19 mouse cellular contexts compared by ENCODE assay signal in the genomic region with DNA sequence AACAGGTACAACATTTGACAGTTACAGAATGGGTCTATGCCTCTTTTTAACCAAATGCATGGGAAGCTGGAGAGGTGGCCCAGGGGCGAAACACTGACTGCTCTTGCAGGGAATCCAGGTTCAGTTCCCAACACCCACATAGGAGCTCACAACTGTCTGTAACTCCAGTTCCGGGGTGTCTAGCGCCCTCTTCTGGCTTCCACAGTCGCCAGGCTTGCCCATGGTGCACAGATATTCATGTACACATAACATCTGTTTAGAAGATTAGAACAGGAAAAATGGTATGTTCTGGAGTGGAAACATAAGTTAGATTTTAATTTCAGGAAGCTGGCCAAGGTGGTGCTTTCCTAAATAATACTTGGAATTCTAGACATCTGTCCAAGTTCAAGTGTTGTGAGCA. TPM values are rescaled to one million over a fixed set of nuclear protein-coding genes. Genes with fewer than 3 reads are reported as not detected.
DNase-seq lines count a peak whose midpoint lies in the region; ATAC-seq and TF ChIP-seq lines count a peak whose summit lies in the region.
"Had no signal": no experiment of that assay in that cellular context is flagged by ENCODE, and none has a peak within 500 bp of the region (broad histone marks: within the 10 kb centered on the region; RNA-seq: fewer than 3 reads in every experiment).

No protein-coding gene starts in this region.

- H3K9me3 ChIP-seq in hindbrain, postnatal 0 days (ENCODE audit: low read length): no peaks in the 10 kb centered on the region
- no peaks in the 10 kb centered on the region for H3K9me3 ChIP-seq in hindbrain, embryonic 14.5 days (ENCODE audit: control insufficient read depth, low read length)
- no peaks in the 10 kb centered on the region for H3K9me3 ChIP-seq in liver, postnatal 0 days (ENCODE audit: low read length)
- H3K9me3 ChIP-seq: forebrain, embryonic 15.5 days; liver, embryonic 15.5 days; neural tube, embryonic 12.5 days had no signal

- H3K9ac ChIP-seq in hindbrain, postnatal 0 days (replicated peaks; ENCODE audit: low read length): no peak overlapping the region
- no peak overlapping the region for H3K9ac ChIP-seq in hindbrain, embryonic 14.5 days
- H3K9ac ChIP-seq in liver, postnatal 0 days (replicated peaks): no peak overlapping the region
- H3K9ac ChIP-seq: forebrain, embryonic 15.5 days; liver, embryonic 15.5 days; neural tube, embryonic 12.5 days had no signal

- DNase-seq in hindbrain, postnatal 0 days (ENCODE audit: low spot score): no peak
- no peak for DNase-seq in hindbrain, embryonic 14.5 days (ENCODE audit: low spot score)
- DNase-seq in liver, postnatal 0 days: no peak
- DNase-seq in liver (no peak), ES-CJ7 (ENCODE audit: low read depth, low spot score) (peak; percentile 46)
- DNase-seq in brain, embryonic 14.5 days (ENCODE audit: low read depth): no peak
- DNase-seq in cerebellum, postnatal 10 days: no peak
- DNase-seq: adrenal gland, adult 2 months; cerebellum, adult 8-10 months; heart, adult 18-20 months; heart, postnatal 10 days; right cerebral cortex, postnatal 25 days; thymus, adult 18-20 months had no signal

- no peak for TF ChIP-seq EP300 in liver, postnatal 0 days (IDR thresholded peaks at IDR 0.05; ENCODE audit: low read depth)

- H3K4me3 ChIP-seq in hindbrain, postnatal 0 days (ENCODE audit: low read length): no peak overlapping the region
- no peak overlapping the region for H3K4me3 ChIP-seq in hindbrain, embryonic 14.5 days (replicated peaks; ENCODE audit: low read length)
- H3K4me3 ChIP-seq in liver, postnatal 0 days (ENCODE audit: low read depth, low read length): no peak overlapping the region
- H3K4me3 ChIP-seq: forebrain, embryonic 15.5 days; liver, embryonic 15.5 days; neural tube, embryonic 12.5 days had no signal

- no peaks in the 10 kb centered on the region for H3K4me1 ChIP-seq in hindbrain, postnatal 0 days (ENCODE audit: insufficient read depth, low read length)
- H3K4me1 ChIP-seq in hindbrain, embryonic 14.5 days (replicated peaks; ENCODE audit: control insufficient read depth, insufficient read depth, low read length): peaks cover 7% of the 10 kb centered on the region; the same call in 1 of the 2 replicates
- H3K4me1 ChIP-seq in liver, postnatal 0 days (ENCODE audit: insufficient read depth): peaks cover 4% of the 10 kb centered on the region; the same call in 1 of the 2 replicates

- ATAC-seq in hindbrain, postnatal 0 days: no peak
- no peak for ATAC-seq in hindbrain, embryonic 14.5 days (ENCODE audit: low FRiP score)
- ATAC-seq in liver, postnatal 0 days: no peak
- ATAC-seq in megakaryocyte progenitor cell, adult 5-6 weeks (replicated peaks; ENCODE audit: poor library complexity): no peak
- ATAC-seq: hindbrain, embryonic 16.5 days; midbrain, embryonic 16.5 days had no signal

- no peak overlapping the region for H3K4me2 ChIP-seq in hindbrain, postnatal 0 days (ENCODE audit: low read depth, low read length)
- no peak overlapping the region for H3K4me2 ChIP-seq in hindbrain, embryonic 14.5 days (replicated peaks)
- no peak overlapping the region for H3K4me2 ChIP-seq in liver, postnatal 0 days (ENCODE audit: low read depth, low read length)
- H3K4me2 ChIP-seq: forebrain, embryonic 15.5 days; liver, embryonic 15.5 days; neural tube, embryonic 12.5 days had no signal

- H3K27me3 ChIP-seq in hindbrain, postnatal 0 days (ENCODE audit: insufficient read depth, low read length): no peaks in the 10 kb centered on the region
- H3K27me3 ChIP-seq in hindbrain, embryonic 14.5 days (ENCODE audit: control insufficient read depth, insufficient read depth, low read length): no peaks in the 10 kb centered on the region
- H3K27me3 ChIP-seq in liver, postnatal 0 days (ENCODE audit: insufficient read depth, low read length): no peaks in the 10 kb centered on the region
- H3K27me3 ChIP-seq: forebrain, embryonic 15.5 days; liver, embryonic 15.5 days; neural tube, embryonic 12.5 days had no signal

- 86% methylated on average over 4 of the region's 4 CpGs for WGBS in hindbrain, postnatal 0 days
- 84% methylated on average over 4 of the region's 4 CpGs for WGBS in hindbrain, embryonic 14.5 days
- WGBS in liver, postnatal 0 days (ENCODE audit: insufficient replicate concordance): 70% methylated on average over 4 of the region's 4 CpGs

- TF ChIP-seq POLR2A in brain, embryonic 14.5 days (IDR thresholded peaks at IDR 0.05; ENCODE audit: borderline replicate concordance, extremely low read depth, insufficient read depth, insufficient read length, poor library complexity, severe bottlenecking): no peak

- H3K27ac ChIP-seq in hindbrain, postnatal 0 days: no peak overlapping the region
- no peak overlapping the region for H3K27ac ChIP-seq in hindbrain, embryonic 14.5 days
- H3K27ac ChIP-seq in liver, postnatal 0 days (ENCODE audit: low read depth): no peak overlapping the region
- H3K27ac ChIP-seq: forebrain, embryonic 15.5 days; liver, embryonic 15.5 days; neural tube, embryonic 12.5 days had no signal

- no peaks in the 10 kb centered on the region for H3K36me3 ChIP-seq in hindbrain, postnatal 0 days (ENCODE audit: insufficient read depth, low read length)
- H3K36me3 ChIP-seq in hindbrain, embryonic 14.5 days (replicated peaks; ENCODE audit: control insufficient read depth, insufficient read depth): no peaks in the 10 kb centered on the region
- no peaks in the 10 kb centered on the region for H3K36me3 ChIP-seq in liver, postnatal 0 days (replicated peaks; ENCODE audit: insufficient read depth, low read length)
- H3K36me3 ChIP-seq: forebrain, embryonic 15.5 days; liver, embryonic 15.5 days; neural tube, embryonic 12.5 days had no signal

- TF ChIP-seq CTCF in hindbrain, postnatal 0 days (IDR thresholded peaks at IDR 0.05; ENCODE audit: low read depth): peak; percentile 29
- peak; percentile 39 for TF ChIP-seq CTCF in liver, postnatal 0 days (IDR thresholded peaks at IDR 0.05; ENCODE audit: low read depth)
- TF ChIP-seq CTCF in brain, embryonic 14.5 days (IDR thresholded peaks at IDR 0.05; ENCODE audit: borderline replicate concordance, extremely low read depth, insufficient read depth, insufficient read length): 0 out of 2 replicates have a peak, but pooled peaks have one; percentile 7

RNA-seq across cellular contexts. Expression of gene Inip, which starts 41.4 kb away (rescaled TPM):
- total RNA-seq in hindbrain, postnatal 0 days (2014; rRNA removed): 20.3 and 20.7 TPM in 2 replicates
- polyA plus RNA-seq in hindbrain, postnatal 0 days (2015; fragmentation: Nextera tagmentation; extraction: Ambion mirVana): 40.2 and 40.5 TPM in 2 replicates
- 52.2 and 52.7 TPM in 2 replicates for polyA plus RNA-seq in hindbrain, embryonic 14.5 days (2014; fragmentation: Nextera tagmentation; extraction: Ambion mirVana)
- polyA plus RNA-seq in liver, postnatal 0 days (2015; fragmentation: Nextera tagmentation; extraction: Ambion mirVana): 11.2 and 12.6 TPM in 2 replicates
- 31.3 and 32.8 TPM in 2 replicates for polyA plus RNA-seq in brain, embryonic 14.5 days (2012; rRNA removed)
- total RNA-seq in megakaryocyte progenitor cell, adult 5-6 weeks (2015): 54.2 and 65.5 TPM in 2 replicates
- 70.2 and 70.8 TPM in 2 replicates for total RNA-seq in megakaryocyte progenitor cell, adult 5-6 weeks (2017)

RNA-seq across cellular contexts. Expression of gene Snx30, which starts 45.6 kb away (rescaled TPM):
- 31.2 and 34.1 TPM in 2 replicates for total RNA-seq in hindbrain, postnatal 0 days (2014; rRNA removed)
- 15.8 and 18.3 TPM in 2 replicates for polyA plus RNA-seq in hindbrain, postnatal 0 days (2015; fragmentation: Nextera tagmentation; extraction: Ambion mirVana)
- polyA plus RNA-seq in hindbrain, embryonic 14.5 days (2014; fragmentation: Nextera tagmentation; extraction: Ambion mirVana): 21.9 and 29.2 TPM in 2 replicates
- polyA plus RNA-seq in liver, postnatal 0 days (2015; fragmentation: Nextera tagmentation; extraction: Ambion mirVana): 3.5 and 4.5 TPM in 2 replicates
- polyA plus RNA-seq in brain, embryonic 14.5 days (2012; rRNA removed): 9.3 and 16.0 TPM in 2 replicates
- 13.0 and 16.1 TPM in 2 replicates for total RNA-seq in megakaryocyte progenitor cell, adult 5-6 weeks (2015)
- total RNA-seq in megakaryocyte progenitor cell, adult 5-6 weeks (2017): 17.9 and 23.8 TPM in 2 replicates
